Mouse (Mus musculus): ENCODE results near the gene Mylip. TPM values are rescaled to one million over a fixed set of nuclear protein-coding genes. Genes with fewer than 3 reads are reported as not detected.

Gene Mylip
- polyA plus RNA-seq, 1 experiment from 2014 or later = 47.1 TPM

GRCm38 (mm10) chr13:45438853-45439252 lies 49.3 kb downstream of the Mylip start:
- Histone ChIP-seq H3K9ac (no peak overlapping the region), H3K4me2 (no peak overlapping the region), H3K36me3 (no peaks in the 10 kb centered on the region), H3K27ac (no peak overlapping the region), H3K4me3 (no peak overlapping the region), H3K27me3 (no peaks in the 10 kb centered on the region), H3K4me1 (peaks cover 23% of the 10 kb centered on the region), H3K9me3 (no peaks in the 10 kb centered on the region)
- 83% methylated on average over 6 of the region's 6 CpGs for WGBS
- ATAC-seq (ENCODE audit: insufficient number of reproducible peaks, insufficient read depth, low FRiP score, low TSS enrichment, low read depth) = no peak

DNA sequence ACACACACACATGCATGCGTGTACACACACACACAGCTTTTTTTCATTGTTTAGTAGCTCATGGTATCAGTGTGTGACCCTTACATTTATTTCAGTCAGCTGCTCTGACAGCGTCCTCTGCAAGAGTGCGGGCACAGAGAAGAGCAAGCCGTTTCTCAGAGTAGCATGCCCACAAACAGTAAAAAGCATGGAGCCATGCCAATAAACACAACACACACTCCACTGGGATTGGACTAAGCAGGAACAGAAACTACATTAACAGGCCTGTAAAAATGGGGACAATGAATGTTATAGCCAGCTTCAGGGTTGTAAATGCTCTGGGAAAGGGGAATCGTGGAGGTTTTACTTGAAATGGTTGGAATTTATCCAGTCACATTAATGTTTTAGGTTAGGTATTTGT lies 50.7 kb downstream of the Mylip start:
- H3K4me2 ChIP-seq = no peak overlapping the region
- no peak for ATAC-seq (ENCODE audit: insufficient number of reproducible peaks, insufficient read depth, low FRiP score, low TSS enrichment, low read depth)
- H3K9ac ChIP-seq = no peak overlapping the region
- no peaks in the 10 kb centered on the region for H3K9me3 ChIP-seq
- 49% methylated on average over 5 of the region's 5 CpGs for WGBS
- H3K4me3 ChIP-seq = no peak overlapping the region
- H3K4me1 ChIP-seq = peaks cover 37% of the 10 kb centered on the region
- H3K27me3 ChIP-seq = no peaks in the 10 kb centered on the region
- no peaks in the 10 kb centered on the region for H3K36me3 ChIP-seq
- H3K27ac ChIP-seq = peak overlapping the region; percentile 4; the same call in 1 of the 2 replicates

DNA sequence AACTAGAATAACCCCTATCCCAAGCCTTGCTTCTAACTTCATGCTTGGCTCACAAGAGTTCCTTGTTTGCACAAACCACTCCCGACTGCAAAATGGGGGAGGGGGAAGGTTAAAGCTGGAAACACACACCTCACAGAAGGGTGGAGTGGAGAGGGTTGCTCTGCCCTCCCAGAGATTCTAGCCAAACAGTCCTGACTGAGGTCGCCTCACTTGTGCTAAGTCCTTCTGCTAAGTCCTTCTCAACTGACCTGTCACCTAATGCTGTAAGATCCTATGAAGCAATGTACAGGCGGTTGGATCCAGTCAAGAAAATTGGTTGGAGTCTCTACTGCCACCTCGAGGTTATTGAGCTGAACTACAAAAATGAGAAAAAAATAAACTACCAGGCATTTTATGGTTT lies 52.9 kb downstream of the Mylip start:
- WGBS = 10% methylated on average over 4 of the region's 4 CpGs
- Histone ChIP-seq H3K4me1 (peaks cover 37% of the 10 kb centered on the region), H3K27ac (0 out of 2 replicates have a peak overlapping the region, but pooled peaks have one; percentile 23), H3K36me3 (no peaks in the 10 kb centered on the region), H3K9ac (no peak overlapping the region), H3K9me3 (no peaks in the 10 kb centered on the region), H3K27me3 (no peaks in the 10 kb centered on the region), H3K4me3 (no peak overlapping the region), H3K4me2 (no peak overlapping the region)
- ATAC-seq (ENCODE audit: insufficient number of reproducible peaks, insufficient read depth, low FRiP score, low TSS enrichment, low read depth) = no peak

DNA sequence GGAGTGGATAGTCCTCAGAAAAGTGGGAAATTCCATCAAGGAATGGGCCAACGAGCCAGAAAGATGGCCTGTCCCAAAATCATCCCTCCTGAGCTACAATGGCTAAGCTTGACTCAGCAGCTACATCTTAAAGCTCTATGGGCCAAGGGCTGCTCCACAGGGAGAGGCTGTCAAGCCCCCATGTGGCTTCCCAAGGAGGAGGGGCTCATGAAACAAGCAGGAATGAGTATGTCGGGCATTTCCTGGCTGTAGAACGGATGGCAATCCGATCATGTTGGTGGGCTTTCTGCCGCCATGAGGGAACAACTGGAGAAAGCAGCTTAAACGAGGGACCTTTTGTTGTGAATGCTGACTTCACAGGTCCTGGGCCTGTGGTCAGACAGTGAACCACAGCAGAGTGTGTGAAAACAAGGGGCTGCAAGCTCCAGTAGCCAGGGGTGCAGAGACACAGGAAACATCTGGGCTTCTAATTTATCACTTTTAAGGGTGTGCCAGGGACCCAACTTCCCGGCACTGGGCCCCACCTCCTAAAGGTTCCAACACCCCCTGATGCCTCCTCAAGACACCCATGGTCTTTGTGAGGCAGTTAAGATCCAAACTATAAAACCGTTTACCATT lies 53.5 kb downstream of the Mylip start:
- no peaks in the 10 kb centered on the region for H3K36me3 ChIP-seq
- WGBS = 57% methylated on average over 8 of the region's 8 CpGs
- no peak overlapping the region for H3K4me2 ChIP-seq
- H3K27me3 ChIP-seq = no peaks in the 10 kb centered on the region
- H3K4me1 ChIP-seq = peaks cover 37% of the 10 kb centered on the region
- H3K9ac ChIP-seq = peak overlapping the region; percentile 21; the same call in 1 of the 2 replicates
- no peaks in the 10 kb centered on the region for H3K9me3 ChIP-seq
- no peak overlapping the region for H3K4me3 ChIP-seq
- H3K27ac ChIP-seq = peak overlapping the region; percentile 60; the same call in 1 of the 2 replicates
- ATAC-seq (ENCODE audit: insufficient number of reproducible peaks, insufficient read depth, low FRiP score, low TSS enrichment, low read depth) = no peak

- Histone ChIP-seq H3K36me3 (no peaks in the 10 kb centered on the region), H3K4me1 (peaks cover 37% of the 10 kb centered on the region), H3K4me2 (no peak overlapping the region; the same call in 1 of the 2 replicates), H3K27ac (no peak overlapping the region), H3K9me3 (no peaks in the 10 kb centered on the region), H3K27me3 (no peaks in the 10 kb centered on the region), H3K4me3 (no peak overlapping the region), H3K9ac (no peak overlapping the region)
- ATAC-seq (ENCODE audit: insufficient number of reproducible peaks, insufficient read depth, low FRiP score, low TSS enrichment, low read depth) = no peak
- WGBS = 41% methylated on average over 8 of the region's 8 CpGs
Measured at GRCm38 (mm10) chr13:45444220-45444619, 54.7 kb downstream of the Mylip start.

DNA sequence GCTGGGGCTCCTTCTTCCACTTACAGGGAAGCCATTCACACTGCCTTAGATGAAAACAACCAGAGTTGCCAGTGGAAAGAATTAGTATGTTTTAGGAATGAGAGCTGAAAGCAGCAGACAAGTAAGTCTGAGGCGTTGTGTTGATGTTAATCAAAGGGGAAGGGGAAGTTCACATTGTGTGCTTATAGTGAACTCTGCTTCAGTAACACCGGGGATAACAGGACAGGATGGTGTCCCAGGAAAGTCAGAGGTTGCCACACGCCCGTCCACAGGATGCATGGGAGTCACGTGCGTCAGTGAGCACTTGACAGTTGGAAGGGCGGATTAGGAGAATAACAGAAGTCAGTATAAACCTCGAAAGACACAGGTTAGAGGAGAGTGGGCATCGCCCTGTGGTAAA lies 55.1 kb downstream of the Mylip start:
- Histone ChIP-seq H3K4me3 (no peak overlapping the region), H3K9me3 (no peaks in the 10 kb centered on the region), H3K27me3 (no peaks in the 10 kb centered on the region), H3K4me2 (no peak overlapping the region; the same call in 1 of the 2 replicates), H3K27ac (no peak overlapping the region), H3K36me3 (no peaks in the 10 kb centered on the region), H3K9ac (no peak overlapping the region), H3K4me1 (peaks cover 37% of the 10 kb centered on the region)
- no peak for ATAC-seq (ENCODE audit: insufficient number of reproducible peaks, insufficient read depth, low FRiP score, low TSS enrichment, low read depth)
- WGBS = 53% methylated on average over 9 of the region's 9 CpGs

DNA sequence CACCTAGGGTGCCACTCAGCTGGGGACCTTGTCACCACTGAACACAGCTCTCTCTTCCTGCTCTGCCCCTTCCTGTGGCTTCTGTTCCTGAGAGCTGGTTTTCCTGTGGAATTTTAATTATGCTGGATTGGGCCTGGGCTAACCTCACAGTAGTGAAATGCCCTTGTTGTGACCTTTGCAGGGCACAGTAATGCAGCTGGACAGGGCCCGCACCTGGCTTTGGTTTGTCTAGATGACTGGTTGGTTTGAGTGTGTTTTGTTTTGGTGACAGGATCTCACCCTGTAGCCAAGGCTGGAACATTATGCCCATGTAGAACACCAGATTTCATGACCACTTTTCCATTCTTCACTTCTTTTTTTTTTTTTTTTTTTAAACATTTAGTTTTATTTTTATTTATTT lies 57.1 kb downstream of the Mylip start:
- Histone ChIP-seq H3K27ac (no peak overlapping the region), H3K4me3 (no peak overlapping the region), H3K36me3 (no peaks in the 10 kb centered on the region), H3K9me3 (no peaks in the 10 kb centered on the region), H3K27me3 (no peaks in the 10 kb centered on the region), H3K4me1 (peaks cover 22% of the 10 kb centered on the region), H3K4me2 (no peak overlapping the region), H3K9ac (no peak overlapping the region)
- 70% methylated on average over 1 of the region's 1 CpGs for WGBS
- no peak for ATAC-seq (ENCODE audit: insufficient number of reproducible peaks, insufficient read depth, low FRiP score, low TSS enrichment, low read depth)

- Histone ChIP-seq H3K36me3 (no peaks in the 10 kb centered on the region), H3K27me3 (no peaks in the 10 kb centered on the region), H3K4me1 (peaks cover 24% of the 10 kb centered on the region), H3K4me2 (no peak overlapping the region), H3K4me3 (no peak overlapping the region), H3K9me3 (no peaks in the 10 kb centered on the region), H3K9ac (no peak overlapping the region), H3K27ac (no peak overlapping the region)
- ATAC-seq (ENCODE audit: insufficient number of reproducible peaks, insufficient read depth, low FRiP score, low TSS enrichment, low read depth) = no peak
- WGBS = 88% methylated on average over 7 of the region's 7 CpGs
Measured at GRCm38 (mm10) chr13:45452437-45452836, 62.9 kb downstream of the Mylip start.

- H3K9ac ChIP-seq = no peak overlapping the region
- ATAC-seq (ENCODE audit: insufficient number of reproducible peaks, insufficient read depth, low FRiP score, low TSS enrichment, low read depth) = no peak
- H3K4me2 ChIP-seq = no peak overlapping the region
- no peak overlapping the region for H3K27ac ChIP-seq
- H3K4me3 ChIP-seq = no peak overlapping the region
- no peaks in the 10 kb centered on the region for H3K27me3 ChIP-seq
- 59% methylated on average over 9 of the region's 9 CpGs for WGBS
- peaks cover 24% of the 10 kb centered on the region for H3K4me1 ChIP-seq
- no peaks in the 10 kb centered on the region for H3K36me3 ChIP-seq
- H3K9me3 ChIP-seq = no peaks in the 10 kb centered on the region
Measured at GRCm38 (mm10) chr13:45453033-45453432, 63.5 kb downstream of the Mylip start.

DNA sequence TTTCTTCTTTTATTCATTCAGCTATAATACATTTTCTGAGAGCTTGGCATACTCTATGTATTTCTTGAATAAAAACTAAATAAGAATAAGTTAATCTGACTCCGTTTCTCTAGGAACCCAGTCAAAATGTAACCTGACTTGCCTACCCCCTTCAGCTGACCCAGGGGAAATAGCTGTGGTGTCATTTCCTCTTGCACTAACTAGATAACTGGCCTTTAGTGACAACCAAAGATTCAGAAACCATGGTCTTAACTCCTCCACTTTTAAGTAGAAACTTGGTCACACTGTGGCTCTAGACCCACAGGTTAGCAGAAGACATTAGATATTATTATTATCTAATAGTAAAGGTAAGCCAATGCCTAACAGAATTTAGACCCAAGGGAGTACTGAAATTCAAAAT lies 64.5 kb downstream of the Mylip start:
- Histone ChIP-seq H3K27me3 (no peaks in the 10 kb centered on the region), H3K27ac (peak overlapping the region; percentile 75), H3K9me3 (no peaks in the 10 kb centered on the region), H3K4me2 (no peak overlapping the region), H3K36me3 (no peaks in the 10 kb centered on the region), H3K4me3 (no peak overlapping the region), H3K9ac (no peak overlapping the region), H3K4me1 (peaks cover 24% of the 10 kb centered on the region)
- ATAC-seq (ENCODE audit: insufficient number of reproducible peaks, insufficient read depth, low FRiP score, low TSS enrichment, low read depth) = no peak
- WGBS = 51% methylated on average over 1 of the region's 1 CpGs

DNA sequence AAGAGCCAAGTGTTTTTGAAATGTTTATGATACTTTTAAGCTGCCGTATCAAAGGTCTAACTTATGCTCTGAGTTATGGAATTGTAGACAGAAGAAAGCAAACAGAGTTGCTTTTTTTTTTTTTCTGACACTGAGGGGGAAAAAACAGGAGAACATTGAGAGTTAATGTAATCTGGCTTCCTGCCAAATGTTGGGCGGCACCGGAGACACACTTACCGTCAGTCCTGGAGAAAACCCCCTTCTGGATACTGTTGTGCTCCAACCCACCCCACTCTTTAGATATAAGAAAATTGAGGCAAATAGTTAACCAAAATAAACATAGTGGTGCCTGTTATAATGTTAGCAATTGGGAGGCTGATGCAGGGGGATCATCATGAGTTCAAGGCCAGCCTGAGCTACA lies 65.1 kb downstream of the Mylip start:
- 10% methylated on average over 4 of the region's 4 CpGs for WGBS
- H3K4me2 ChIP-seq = no peak overlapping the region

GRCm38 (mm10) chr13:45455108-45455861 lies 65.7 kb downstream of the Mylip start:
- peak overlapping the region; percentile 75 for H3K27ac ChIP-seq
- no peaks in the 10 kb centered on the region for H3K9me3 ChIP-seq
- H3K4me2 ChIP-seq = peak overlapping the region; percentile 26
- no peaks in the 10 kb centered on the region for H3K36me3 ChIP-seq
- ATAC-seq (ENCODE audit: insufficient number of reproducible peaks, insufficient read depth, low FRiP score, low TSS enrichment, low read depth) = peak; percentile 43; the same call in 1 of the 2 replicates
- H3K4me1 ChIP-seq = peaks cover 24% of the 10 kb centered on the region
- no peaks in the 10 kb centered on the region for H3K27me3 ChIP-seq
- H3K4me3 ChIP-seq = no peak overlapping the region
- WGBS = 19% methylated on average over 15 of the region's 15 CpGs
- peak overlapping the region; percentile 7; the same call in 1 of the 2 replicates for H3K9ac ChIP-seq

More for the DNA sequence above, 65.1 kb downstream of the Mylip start:
- Histone ChIP-seq H3K9ac (no peak overlapping the region), H3K4me3 (no peak overlapping the region), H3K4me1 (peaks cover 24% of the 10 kb centered on the region), H3K9me3 (no peaks in the 10 kb centered on the region), H3K36me3 (no peaks in the 10 kb centered on the region), H3K27me3 (no peaks in the 10 kb centered on the region), H3K27ac (peak overlapping the region; percentile 75)
- peak; percentile 37; the same call in 1 of the 2 replicates for ATAC-seq (ENCODE audit: insufficient number of reproducible peaks, insufficient read depth, low FRiP score, low TSS enrichment, low read depth)
